Mouse (Mus musculus) forebrain, embryonic 11.5 days (tissue): ENCODE measurements around the gene Ldlrad3. TPM values are rescaled to one million over a fixed set of nuclear protein-coding genes. Genes with fewer than 3 reads are reported as not detected.

Experiments used
- ATAC-seq: fragments of 200-750 bp; cut with Nextera tagmentation; replicated peaks from 2 replicates; pipeline ENCODE4 v1.8.0; 2017; ENCODE audit warnings: moderate TSS enrichment; ENCODE audit not compliant: low FRiP score
- DNase-seq: peaks from one replicate; pipeline ENCODE4 v3.0.0-alpha.2; 2017; ENCODE audit warnings: low spot score
- H3K27ac ChIP-seq: fragments of 300-500 bp; sonication (generic); 2 replicates; pipeline ENCODE4 v1.5.1; 2014; ENCODE audit warnings: low read depth, low read length
- H3K27me3 ChIP-seq: fragments of 300-500 bp; sonication (generic); 2 replicates; pipeline ENCODE4 v1.6.1; 2014; ENCODE audit warnings: mild to moderate bottlenecking, low read length, mixed read lengths; ENCODE audit not compliant: control insufficient read depth, insufficient read depth
- H3K36me3 ChIP-seq: fragments of 300-500 bp; sonication (generic); 2 replicates; pipeline ENCODE4 v1.6.1; 2014; ENCODE audit warnings: mild to moderate bottlenecking, low read length, moderate library complexity, mixed read lengths; ENCODE audit not compliant: control insufficient read depth, insufficient read depth
- H3K4me1 ChIP-seq: fragments of 300-500 bp; sonication (generic); replicated peaks from 2 replicates; pipeline ENCODE4 v1.6.1; 2014; ENCODE audit warnings: low read length, mixed read lengths; ENCODE audit not compliant: control insufficient read depth, insufficient read depth
- H3K4me2 ChIP-seq: fragments of 300-500 bp; sonication (generic); 2 replicates; pipeline ENCODE4 v1.6.1; 2014; ENCODE audit warnings: low read depth, mild to moderate bottlenecking, low read length, moderate library complexity, mixed read lengths; ENCODE audit not compliant: severe bottlenecking
- H3K4me3 ChIP-seq: fragments of 300-500 bp; sonication (generic); 2 replicates; pipeline ENCODE4 v1.5.1; 2014; ENCODE audit warnings: low read depth, low read length
- H3K9ac ChIP-seq: fragments of 300-500 bp; sonication (generic); 2 replicates; pipeline ENCODE4 v1.6.1; 2014; ENCODE audit warnings: low read length
- H3K9me3 ChIP-seq: fragments of 300-500 bp; sonication (generic); 2 replicates; pipeline ENCODE4 v1.6.1; 2016; ENCODE audit warnings: low read length, mixed read lengths; ENCODE audit not compliant: control insufficient read depth
- WGBS: fragments of 180-500 bp; shearing (Covaris S2); extraction: QIAGEN DNeasy Blood & Tissue Kit; methylation state at CpG from one replicate; pipeline ENCODE4 v1.1.7; 2014; 5-methylcytosine and 5-hydroxymethylcytosine counted together
- polyA plus RNA-seq: library from polyadenylated mRNA; unstranded; fragments of >200 nt; fragmentation: Nextera tagmentation; extraction: Ambion mirVana; gene quantifications from 2 replicates; pipeline ENCODE4 v1.2.1, GENCODE M21; 2014

Gene Ldlrad3
- polyA plus RNA-seq, 1 experiment from 2014 or later = 60.7 TPM

DNA sequence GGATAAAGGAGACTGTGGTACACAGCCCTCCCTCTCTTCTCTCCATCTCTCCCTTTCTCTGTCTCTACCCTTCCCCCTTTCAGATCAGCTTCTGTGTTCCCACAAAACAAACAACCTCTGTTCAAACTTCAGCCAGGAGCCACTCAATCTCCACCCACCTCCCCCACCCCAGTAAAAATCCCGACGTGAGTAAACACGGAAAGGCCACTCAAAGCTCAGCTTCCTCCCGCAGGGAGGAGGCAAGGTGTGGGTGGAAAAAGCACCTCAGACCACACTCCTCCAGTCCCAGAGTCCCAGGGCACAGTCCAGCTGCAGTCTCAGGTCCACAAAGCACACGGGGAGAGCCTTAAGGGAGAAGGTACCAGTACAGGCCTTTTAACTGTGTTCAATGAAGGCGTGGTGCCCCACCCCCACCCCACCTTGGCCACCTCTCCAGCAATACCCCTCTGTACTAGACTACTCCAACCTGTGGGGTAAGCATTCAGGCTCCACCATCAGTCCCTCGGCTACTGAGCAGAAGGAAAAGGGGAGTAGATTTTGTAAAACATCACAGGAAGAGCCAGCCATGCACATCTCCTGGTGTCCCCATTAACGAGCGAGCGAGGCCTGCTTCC, 53.1 kb downstream of the Ldlrad3 start:
- Histone ChIP-seq H3K27ac (no peak overlapping the region), H3K27me3 (no peaks in the 10 kb centered on the region), H3K9ac (no peak overlapping the region), H3K4me3 (no peak overlapping the region), H3K9me3 (no peaks in the 10 kb centered on the region), H3K4me2 (no peak overlapping the region), H3K4me1 (peaks cover 2% of the 10 kb centered on the region; the same call in 1 of the 2 replicates), H3K36me3 (no peaks in the 10 kb centered on the region)
- no peak for DNase-seq
- no peak for ATAC-seq
- 54% methylated on average over 10 of the region's 10 CpGs for WGBS

- Histone ChIP-seq H3K27me3 (no peaks in the 10 kb centered on the region), H3K27ac (no peak overlapping the region), H3K4me3 (no peak overlapping the region), H3K4me1 (peaks cover 2% of the 10 kb centered on the region; the same call in 1 of the 2 replicates), H3K36me3 (no peaks in the 10 kb centered on the region), H3K4me2 (no peak overlapping the region), H3K9ac (no peak overlapping the region), H3K9me3 (no peaks in the 10 kb centered on the region)
- WGBS = 84% methylated on average over 8 of the region's 8 CpGs
- ATAC-seq (no peak), DNase-seq (no peak)
Measured at GRCm38 (mm10) chr2:102130198-102130845, 55.9 kb downstream of the Ldlrad3 start.

GRCm38 (mm10) chr2:102129235-102129634, 57.0 kb downstream of the Ldlrad3 start:
- Histone ChIP-seq H3K9me3 (no peaks in the 10 kb centered on the region), H3K27ac (no peak overlapping the region), H3K27me3 (no peaks in the 10 kb centered on the region), H3K4me3 (no peak overlapping the region), H3K36me3 (no peaks in the 10 kb centered on the region), H3K9ac (no peak overlapping the region), H3K4me2 (no peak overlapping the region), H3K4me1 (peaks cover 2% of the 10 kb centered on the region; the same call in 1 of the 2 replicates)
- DNase-seq = no peak
- no peak for ATAC-seq
- 90% methylated on average over 4 of the region's 4 CpGs for WGBS

DNA sequence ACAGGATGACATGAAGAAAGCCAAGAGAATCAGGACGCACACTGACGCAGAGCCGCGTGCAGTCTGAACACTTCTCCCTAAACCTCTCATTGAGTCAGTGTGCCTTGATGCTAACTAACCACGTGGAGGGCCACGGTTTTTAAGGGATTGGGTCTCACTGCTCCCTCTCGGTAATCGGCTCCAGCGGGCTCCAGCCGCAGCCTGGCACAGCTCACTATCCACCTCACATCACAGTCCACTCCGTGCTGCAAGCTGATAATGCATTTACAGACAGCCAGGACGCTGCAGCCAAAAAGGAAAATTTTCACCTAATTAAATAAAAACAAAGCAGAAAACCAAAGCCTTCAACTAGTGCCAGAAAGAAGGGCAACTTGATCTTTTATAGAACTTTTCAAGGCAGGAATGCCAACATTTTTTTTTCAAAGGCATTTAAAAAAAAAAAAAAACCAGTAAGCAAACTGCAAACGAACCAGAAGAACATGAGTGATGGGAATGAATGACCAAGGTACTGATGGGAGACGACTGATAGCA, 57.6 kb downstream of the Ldlrad3 start:
- WGBS = 58% methylated on average over 14 of the region's 14 CpGs
- no peak for ATAC-seq
- Histone ChIP-seq H3K27ac (no peak overlapping the region), H3K36me3 (no peaks in the 10 kb centered on the region), H3K27me3 (no peaks in the 10 kb centered on the region), H3K4me2 (no peak overlapping the region), H3K4me3 (no peak overlapping the region), H3K9me3 (no peaks in the 10 kb centered on the region), H3K9ac (no peak overlapping the region), H3K4me1 (peaks cover 2% of the 10 kb centered on the region; the same call in 1 of the 2 replicates)
- no peak for DNase-seq

- H3K9me3 ChIP-seq = no peaks in the 10 kb centered on the region
- no peaks in the 10 kb centered on the region for H3K36me3 ChIP-seq
- H3K4me3 ChIP-seq = no peak overlapping the region
- WGBS = 85% methylated on average over 8 of the region's 8 CpGs
- no peak for DNase-seq
- ATAC-seq = no peak
- H3K4me1 ChIP-seq = no peaks in the 10 kb centered on the region; the same call in 1 of the 2 replicates
- no peak overlapping the region for H3K4me2 ChIP-seq
- no peak overlapping the region for H3K9ac ChIP-seq
- no peaks in the 10 kb centered on the region for H3K27me3 ChIP-seq
- H3K27ac ChIP-seq = no peak overlapping the region
Measured at GRCm38 (mm10) chr2:102127791-102128387, 58.3 kb downstream of the Ldlrad3 start.

- Histone ChIP-seq H3K9ac (no peak overlapping the region), H3K27me3 (no peaks in the 10 kb centered on the region), H3K4me1 (peaks cover 2% of the 10 kb centered on the region; the same call in 1 of the 2 replicates), H3K9me3 (no peaks in the 10 kb centered on the region), H3K36me3 (no peaks in the 10 kb centered on the region), H3K4me2 (no peak overlapping the region), H3K4me3 (no peak overlapping the region), H3K27ac (no peak overlapping the region)
- DNase-seq (no peak), ATAC-seq (no peak)
- 88% methylated on average over 9 of the region's 9 CpGs for WGBS
Measured at GRCm38 (mm10) chr2:102127221-102127620, 59.0 kb downstream of the Ldlrad3 start.

GRCm38 (mm10) chr2:102126076-102126475, 60.1 kb downstream of the Ldlrad3 start:
- Histone ChIP-seq H3K4me2 (no peak overlapping the region), H3K27ac (no peak overlapping the region), H3K4me1 (peaks cover 9% of the 10 kb centered on the region; the same call in 1 of the 2 replicates), H3K9me3 (no peaks in the 10 kb centered on the region), H3K27me3 (no peaks in the 10 kb centered on the region), H3K36me3 (no peaks in the 10 kb centered on the region), H3K4me3 (no peak overlapping the region), H3K9ac (no peak overlapping the region)
- ATAC-seq (no peak), DNase-seq (no peak)
- WGBS = 86% methylated on average over 7 of the region's 7 CpGs

DNA sequence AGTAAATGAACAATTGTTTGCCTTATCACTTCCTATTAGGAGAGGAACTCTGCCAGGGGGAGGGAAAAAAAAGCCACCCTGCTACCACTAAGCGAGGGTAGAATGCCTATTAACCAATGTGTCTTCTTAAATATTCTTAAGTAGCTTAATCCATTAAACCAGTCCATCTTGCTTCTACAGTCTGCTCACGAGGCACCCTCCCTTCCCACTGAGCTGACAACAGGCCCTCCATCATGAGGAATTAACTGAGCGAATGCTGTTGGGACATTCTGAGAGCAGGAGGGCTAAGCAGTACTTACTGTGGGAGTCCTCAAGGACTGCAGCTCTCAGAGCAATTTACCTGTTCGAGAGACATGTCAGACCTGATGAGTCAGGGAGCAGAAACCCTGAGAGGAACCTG, 61.1 kb downstream of the Ldlrad3 start:
- H3K27ac ChIP-seq = no peak overlapping the region
- H3K9ac ChIP-seq = no peak overlapping the region
- no peaks in the 10 kb centered on the region for H3K27me3 ChIP-seq
- ATAC-seq (no peak), DNase-seq (no peak)
- H3K4me1 ChIP-seq = peaks cover 9% of the 10 kb centered on the region; the same call in 1 of the 2 replicates
- H3K4me2 ChIP-seq = no peak overlapping the region
- 63% methylated on average over 4 of the region's 4 CpGs for WGBS
- no peaks in the 10 kb centered on the region for H3K9me3 ChIP-seq
- H3K4me3 ChIP-seq = no peak overlapping the region
- no peaks in the 10 kb centered on the region for H3K36me3 ChIP-seq
